Mouse (Mus musculus) hindbrain, embryonic 16.5 days (tissue): ENCODE measurements around the gene Sdr39u1. TPM values are rescaled to one million over a fixed set of nuclear protein-coding genes. Genes with fewer than 3 reads are reported as not detected.

Experiments used
- ATAC-seq: fragments of 200-750 bp; cut with Nextera tagmentation; 2 replicates; pipeline ENCODE4 v1.8.0; 2017; ENCODE audit warnings: moderate TSS enrichment, moderate library complexity
- H3K27ac ChIP-seq: fragments of 300-500 bp; sonication (generic); 2 replicates; pipeline ENCODE4 v1.5.1; 2014; ENCODE audit warnings: low read depth, mild to moderate bottlenecking, control low read depth, low read length, moderate library complexity
- H3K27me3 ChIP-seq: fragments of 300-500 bp; sonication (generic); replicated peaks from 2 replicates; pipeline ENCODE4 v1.6.1; 2014; ENCODE audit warnings: low read length; ENCODE audit not compliant: control insufficient read depth, insufficient read depth
- H3K36me3 ChIP-seq: fragments of 300-500 bp; sonication (generic); 2 replicates; pipeline ENCODE4 v1.6.1; 2014; ENCODE audit warnings: mild to moderate bottlenecking, low read length, moderate library complexity, mixed read lengths; ENCODE audit not compliant: control insufficient read depth, insufficient read depth
- H3K4me1 ChIP-seq: fragments of 300-500 bp; sonication (generic); 2 replicates; pipeline ENCODE4 v1.6.1; 2014; ENCODE audit warnings: low read depth, low read length; ENCODE audit not compliant: control insufficient read depth, insufficient read depth
- H3K4me2 ChIP-seq: fragments of 300-500 bp; sonication (generic); 2 replicates; pipeline ENCODE4 v1.6.1; 2014; ENCODE audit warnings: mild to moderate bottlenecking, low read length, control low read depth, moderate library complexity
- H3K4me3 ChIP-seq: fragments of 300-500 bp; sonication (generic); 2 replicates; pipeline ENCODE4 v1.5.1; 2014; ENCODE audit warnings: mild to moderate bottlenecking, low read length, control low read depth, moderate library complexity
- H3K9ac ChIP-seq: fragments of 300-500 bp; sonication (generic); 2 replicates; pipeline ENCODE4 v1.6.1; 2014; ENCODE audit warnings: low read depth, mild to moderate bottlenecking, control low read depth, low read length, moderate library complexity
- H3K9me3 ChIP-seq: fragments of 300-500 bp; sonication (generic); 2 replicates; pipeline ENCODE4 v1.6.1; 2014; ENCODE audit warnings: mild to moderate bottlenecking, low read length, moderate library complexity; ENCODE audit not compliant: control insufficient read depth
- WGBS: fragments of 180-500 bp; shearing (Covaris S2); extraction: QIAGEN DNeasy Blood & Tissue Kit; methylation state at CpG from one replicate; pipeline ENCODE4 v1.1.7; 2014; 5-methylcytosine and 5-hydroxymethylcytosine counted together
- polyA plus RNA-seq: library from polyadenylated mRNA; unstranded; fragments of >200 nt; fragmentation: Nextera tagmentation; extraction: Ambion mirVana; gene quantifications from 2 replicates; pipeline ENCODE4 v1.2.1, GENCODE M21; 2015

The Sdr39u1 gene
- polyA plus RNA-seq, 1 experiment from 2014 or later: 175 TPM

- no peak overlapping the region for H3K4me3 ChIP-seq
- no peak overlapping the region for H3K27ac ChIP-seq
- H3K9ac ChIP-seq: no peak overlapping the region
- WGBS: 38% methylated on average over 7 of the region's 7 CpGs
- ATAC-seq: no peak
- no peaks in the 10 kb centered on the region for H3K36me3 ChIP-seq
- no peak overlapping the region for H3K4me2 ChIP-seq
- no peaks in the 10 kb centered on the region for H3K27me3 ChIP-seq
- no peaks in the 10 kb centered on the region for H3K9me3 ChIP-seq
- H3K4me1 ChIP-seq: peaks cover 7% of the 10 kb centered on the region
These were observed 21.7 kb downstream of the Sdr39u1 start for GRCm38 (mm10) chr14:55878316-55878940.

- peaks cover 9% of the 10 kb centered on the region for H3K4me1 ChIP-seq
- ATAC-seq: no peak
- no peak overlapping the region for H3K9ac ChIP-seq
- no peak overlapping the region for H3K27ac ChIP-seq
- H3K9me3 ChIP-seq: no peaks in the 10 kb centered on the region
- no peak overlapping the region for H3K4me2 ChIP-seq
- no peaks in the 10 kb centered on the region for H3K27me3 ChIP-seq
- H3K4me3 ChIP-seq: no peak overlapping the region
- 39% methylated on average over 14 of the region's 14 CpGs for WGBS
- 0 out of 2 replicates have a peak, but pooled peaks cover 1% of the 10 kb centered on the region for H3K36me3 ChIP-seq
These were observed 22.4 kb downstream of the Sdr39u1 start for GRCm38 (mm10) chr14:55877469-55878315.

- Histone ChIP-seq H3K27me3 (no peaks in the 10 kb centered on the region), H3K4me2 (peak overlapping the region; percentile 45), H3K27ac (peak overlapping the region; percentile 64; the same call in 1 of the 2 replicates)
These were observed 26.1 kb downstream of the Sdr39u1 start for GRCm38 (mm10) chr14:55873714-55874683.

GRCm38 (mm10) chr14:55873242-55873713, 26.8 kb downstream of the Sdr39u1 start:
- Histone ChIP-seq H3K4me1 (peaks cover 9% of the 10 kb centered on the region), H3K27ac (no peak overlapping the region), H3K4me3 (no peak overlapping the region), H3K27me3 (no peaks in the 10 kb centered on the region), H3K4me2 (no peak overlapping the region; the same call in 1 of the 2 replicates), H3K9ac (peak overlapping the region; percentile 48; the same call in 1 of the 2 replicates), H3K36me3 (peaks cover 38% of the 10 kb centered on the region), H3K9me3 (no peaks in the 10 kb centered on the region)
- peak; percentile 18; the same call in 1 of the 2 replicates for ATAC-seq
- WGBS: 85% methylated on average over 8 of the region's 8 CpGs

More at GRCm38 (mm10) chr14:55873714-55874683, 26.1 kb downstream of the Sdr39u1 start:
- Histone ChIP-seq H3K4me1 (peaks cover 9% of the 10 kb centered on the region), H3K9ac (peak overlapping the region; percentile 48; the same call in 1 of the 2 replicates), H3K36me3 (peaks cover 32% of the 10 kb centered on the region), H3K4me3 (peak overlapping the region; percentile 27), H3K9me3 (no peaks in the 10 kb centered on the region)
- 15% methylated on average over 30 of the region's 30 CpGs for WGBS
- peak; percentile 55 for ATAC-seq

GRCm38 (mm10) chr14:55872551-55872950, 27.5 kb downstream of the Sdr39u1 start:
- H3K4me3 ChIP-seq: no peak overlapping the region
- H3K4me2 ChIP-seq: no peak overlapping the region
- no peak overlapping the region for H3K9ac ChIP-seq
- 92% methylated on average over 17 of the region's 17 CpGs for WGBS
- peaks cover 9% of the 10 kb centered on the region for H3K4me1 ChIP-seq
- no peaks in the 10 kb centered on the region for H3K9me3 ChIP-seq
- ATAC-seq: no peak
- H3K27me3 ChIP-seq: no peaks in the 10 kb centered on the region
- peaks cover 40% of the 10 kb centered on the region for H3K36me3 ChIP-seq
- no peak overlapping the region for H3K27ac ChIP-seq

- Histone ChIP-seq H3K9ac (no peak overlapping the region), H3K4me3 (no peak overlapping the region), H3K27ac (no peak overlapping the region), H3K9me3 (no peaks in the 10 kb centered on the region), H3K36me3 (peaks cover 41% of the 10 kb centered on the region), H3K4me2 (no peak overlapping the region), H3K4me1 (peaks cover 9% of the 10 kb centered on the region), H3K27me3 (no peaks in the 10 kb centered on the region)
- no peak for ATAC-seq
- 91% methylated on average over 12 of the region's 12 CpGs for WGBS
These were observed 28.1 kb downstream of the Sdr39u1 start for GRCm38 (mm10) chr14:55872039-55872438.

DNA sequence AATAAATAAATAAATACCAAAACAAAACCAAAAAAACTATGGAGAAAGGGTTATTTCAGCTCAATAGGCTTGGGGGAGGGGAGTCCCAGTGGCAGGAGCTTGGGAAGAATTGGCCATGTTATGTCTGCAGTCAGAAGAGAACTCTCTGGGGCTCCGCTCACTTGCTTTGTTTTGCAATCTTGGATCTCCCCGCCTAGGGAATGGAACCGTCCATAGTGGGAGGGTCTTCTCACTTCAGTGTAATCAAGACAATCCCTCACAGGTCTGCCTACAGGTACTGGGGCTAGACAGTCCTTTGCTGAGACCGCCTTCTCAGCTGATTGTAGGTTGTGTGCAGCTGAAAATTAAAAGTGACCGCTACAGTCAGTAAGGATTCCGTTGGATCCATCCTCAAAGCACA, 30.6 kb downstream of the Sdr39u1 start:
- no peak overlapping the region for H3K9ac ChIP-seq
- H3K4me2 ChIP-seq: no peak overlapping the region
- no peak overlapping the region for H3K27ac ChIP-seq
- H3K9me3 ChIP-seq: no peaks in the 10 kb centered on the region
- H3K4me1 ChIP-seq: peaks cover 9% of the 10 kb centered on the region
- peaks cover 57% of the 10 kb centered on the region for H3K36me3 ChIP-seq
- ATAC-seq: no peak
- 98% methylated on average over 6 of the region's 6 CpGs for WGBS
- H3K4me3 ChIP-seq: no peak overlapping the region
- no peaks in the 10 kb centered on the region for H3K27me3 ChIP-seq

DNA sequence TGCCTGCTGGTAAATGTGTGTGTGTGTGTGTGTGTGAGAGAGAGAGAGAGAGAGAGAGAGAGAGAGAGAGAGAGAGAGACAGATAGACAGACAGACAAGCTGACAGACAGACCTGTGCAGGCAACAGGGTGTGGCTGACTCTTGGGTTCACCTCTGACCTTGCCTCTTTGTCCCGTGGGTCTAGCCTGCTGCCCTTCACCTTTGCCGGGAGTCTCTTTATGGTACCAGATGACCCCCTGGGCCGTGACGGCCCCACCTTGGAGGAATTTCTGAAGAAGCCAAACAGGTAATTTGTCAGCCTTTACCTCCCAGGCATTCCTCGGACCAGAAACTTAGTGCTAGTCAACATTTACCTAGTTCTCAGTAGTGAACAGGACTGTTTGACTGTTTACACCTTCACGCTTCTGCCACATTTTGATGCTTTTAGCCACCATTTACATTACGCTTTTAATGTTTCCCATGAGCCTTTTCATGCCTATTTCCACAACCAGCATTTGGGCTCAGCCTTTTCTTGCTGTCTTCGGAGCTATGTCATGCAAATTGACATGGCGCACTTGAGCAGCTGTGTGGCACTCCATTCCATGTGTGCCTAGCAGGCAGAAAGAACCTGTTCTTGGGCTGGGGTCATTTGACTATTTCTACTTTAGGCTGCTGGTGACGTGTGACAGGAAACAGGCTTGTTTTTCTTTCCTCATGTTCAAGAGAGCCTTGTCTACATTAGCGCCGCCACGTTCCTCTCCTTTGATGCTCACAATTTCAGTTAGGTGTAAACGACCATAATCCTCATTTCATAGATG, 31.7 kb downstream of the Sdr39u1 start:
- ATAC-seq: no peak
- Histone ChIP-seq H3K27me3 (no peaks in the 10 kb centered on the region), H3K9me3 (no peaks in the 10 kb centered on the region), H3K9ac (no peak overlapping the region), H3K36me3 (peaks cover 61% of the 10 kb centered on the region), H3K4me1 (peaks cover 6% of the 10 kb centered on the region), H3K4me2 (no peak overlapping the region), H3K27ac (no peak overlapping the region), H3K4me3 (no peak overlapping the region)
- WGBS: 90% methylated on average over 14 of the region's 14 CpGs
